Mouse (Mus musculus): ENCODE data around the gene Poln. TPM values are rescaled to one million over a fixed set of nuclear protein-coding genes. Genes with fewer than 3 reads are reported as not detected.
A peak's percentile ranks its signal among the peaks of the same experiment; 100 is the strongest.

Poln gene
- total RNA-seq, 2 experiments from 2014 or later: 0.69 to 1.0 TPM

DNA sequence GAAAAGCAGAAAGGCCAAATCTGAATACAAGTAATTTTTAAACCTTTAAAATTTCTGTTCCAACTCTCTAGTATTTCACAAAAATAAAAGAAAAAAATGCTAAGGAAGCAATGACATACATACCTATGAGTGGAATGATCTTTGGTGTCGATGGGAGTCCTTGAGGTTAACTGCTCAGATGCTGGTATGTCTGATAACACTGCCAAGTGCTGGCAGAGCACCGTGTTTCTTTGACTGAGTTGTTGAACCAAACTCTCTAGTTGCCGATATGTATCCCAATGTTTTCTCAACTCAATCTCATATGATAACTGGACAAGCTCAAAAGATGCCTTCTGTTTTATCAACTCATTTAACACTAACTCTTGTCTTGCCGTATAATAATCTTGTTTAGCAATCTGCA lies 3.5 kb downstream of the Poln start:
- intact Hi-C loops (cut with DNase I): no loop called here
- no peak for DNase-seq (ENCODE audit: extremely low spot score in 1 of 2, low spot score in 2 of 2)

DNA sequence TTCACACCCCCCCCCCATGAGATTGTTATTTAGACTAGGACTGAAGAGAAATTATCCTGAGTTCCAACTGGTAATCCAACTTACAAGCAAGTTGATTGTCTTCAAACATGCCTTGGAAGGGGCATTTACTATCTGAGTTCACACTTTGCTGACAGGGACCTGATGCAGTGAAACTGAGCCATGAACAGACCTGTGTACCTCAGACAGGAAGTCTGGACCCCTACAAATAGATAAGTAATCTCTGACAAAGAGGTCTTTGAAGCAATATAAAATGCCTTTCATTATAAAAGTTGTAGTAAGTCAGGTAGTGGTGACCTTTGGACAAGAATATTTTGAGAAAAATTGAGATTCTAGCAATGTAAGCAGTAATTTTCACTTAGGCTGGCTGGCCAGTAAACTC lies 20.8 kb downstream of the Poln start:
- intact Hi-C loops (cut with DNase I): no loop called here
- DNase-seq (ENCODE audit: extremely low spot score in 1 of 2, low spot score in 2 of 2): no peak

DNA sequence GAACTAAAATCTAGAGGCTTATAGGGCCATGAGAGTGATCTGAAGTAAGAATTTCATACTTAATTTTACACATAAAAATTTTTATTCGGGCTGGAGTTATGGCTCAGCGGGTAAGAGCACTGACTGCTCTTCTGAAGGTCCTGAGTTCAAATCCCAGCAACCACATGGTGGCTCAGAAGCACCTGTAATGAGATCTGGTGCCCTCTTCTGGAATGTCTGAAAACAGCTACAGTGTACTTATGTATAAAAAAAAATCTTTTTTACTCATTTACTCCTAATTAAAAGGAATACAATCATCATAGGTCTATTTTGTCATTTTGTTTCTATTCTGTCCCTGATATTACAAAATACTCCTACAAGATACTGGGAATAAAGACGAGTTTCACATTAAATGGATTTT lies 21.7 kb downstream of the Poln start:
- intact Hi-C loops (cut with DNase I): no loop called here
- DNase-seq (ENCODE audit: extremely low spot score in 1 of 2, low spot score in 2 of 2): no peak

DNA sequence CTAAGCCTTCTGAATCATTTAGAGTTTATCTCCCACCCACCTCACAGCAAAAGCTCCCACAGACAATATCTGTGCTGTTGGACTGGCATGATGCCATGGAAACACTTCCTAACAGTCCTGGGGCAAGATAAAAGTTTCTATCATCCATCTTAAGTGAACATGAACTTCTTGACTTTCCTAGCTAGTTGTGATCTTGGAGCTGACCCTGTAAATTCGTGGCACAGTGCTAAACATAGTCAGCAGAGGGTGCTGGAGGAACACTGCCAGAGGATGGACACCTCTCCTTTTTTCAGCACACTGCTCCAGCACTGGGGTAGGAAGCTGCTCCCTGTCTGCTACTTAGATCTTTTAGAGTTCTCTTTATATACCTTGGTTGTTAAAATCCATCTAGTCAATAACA lies 29.5 kb downstream of the Poln start:
- peak; percentile 5 to 49 for DNase-seq (ENCODE audit: extremely low spot score in 1 of 2, low spot score in 2 of 2)
- intact Hi-C loops (cut with DNase I): no loop called here

DNA sequence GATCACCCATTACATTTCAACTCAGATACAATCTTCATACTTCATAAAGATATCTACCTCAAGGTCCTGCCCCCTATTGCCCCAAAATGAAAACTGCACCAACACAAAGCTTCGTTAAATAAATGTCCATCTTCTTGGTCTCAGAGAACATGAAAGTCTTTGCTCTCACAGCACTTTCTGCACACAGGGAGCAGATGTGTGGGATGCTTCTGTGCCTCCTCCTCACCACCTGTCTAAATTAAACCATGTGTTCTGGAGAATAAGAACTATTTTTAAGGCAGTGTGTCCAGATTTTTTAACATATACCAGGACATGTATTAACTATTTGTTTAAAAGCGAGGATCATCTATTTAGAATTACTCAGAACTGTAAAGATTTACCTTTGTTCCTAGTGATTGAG lies 36.5 kb downstream of the Poln start:
- DNase-seq (ENCODE audit: extremely low spot score in 1 of 2, low spot score in 2 of 2): peak in 1 of 2 experiments; percentile 3
- intact Hi-C loops (cut with DNase I): no loop called here

DNA sequence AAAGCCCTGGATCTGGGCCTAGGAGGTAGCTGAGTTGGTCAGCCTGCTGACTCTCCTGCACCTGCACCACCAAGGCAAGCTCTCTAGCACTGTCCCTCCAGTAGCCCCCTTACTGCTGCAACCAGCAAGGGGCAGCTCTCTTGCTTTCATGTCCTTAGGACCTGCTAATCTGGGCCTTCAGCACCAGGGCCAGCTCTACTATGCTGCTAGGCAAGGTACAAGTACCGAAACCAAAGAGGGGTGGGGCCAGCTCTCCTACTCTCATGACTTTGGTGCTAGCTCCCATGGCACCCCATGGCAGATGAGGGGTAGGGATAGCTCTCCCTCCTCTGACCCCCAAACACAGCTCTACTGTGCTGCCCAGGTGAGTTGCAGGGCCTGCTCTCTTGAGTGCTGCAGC lies 45.1 kb downstream of the Poln start:
- no peak for DNase-seq (ENCODE audit: extremely low spot score in 1 of 2, low spot score in 2 of 2)
- intact Hi-C loops (cut with DNase I): no loop called here

DNA sequence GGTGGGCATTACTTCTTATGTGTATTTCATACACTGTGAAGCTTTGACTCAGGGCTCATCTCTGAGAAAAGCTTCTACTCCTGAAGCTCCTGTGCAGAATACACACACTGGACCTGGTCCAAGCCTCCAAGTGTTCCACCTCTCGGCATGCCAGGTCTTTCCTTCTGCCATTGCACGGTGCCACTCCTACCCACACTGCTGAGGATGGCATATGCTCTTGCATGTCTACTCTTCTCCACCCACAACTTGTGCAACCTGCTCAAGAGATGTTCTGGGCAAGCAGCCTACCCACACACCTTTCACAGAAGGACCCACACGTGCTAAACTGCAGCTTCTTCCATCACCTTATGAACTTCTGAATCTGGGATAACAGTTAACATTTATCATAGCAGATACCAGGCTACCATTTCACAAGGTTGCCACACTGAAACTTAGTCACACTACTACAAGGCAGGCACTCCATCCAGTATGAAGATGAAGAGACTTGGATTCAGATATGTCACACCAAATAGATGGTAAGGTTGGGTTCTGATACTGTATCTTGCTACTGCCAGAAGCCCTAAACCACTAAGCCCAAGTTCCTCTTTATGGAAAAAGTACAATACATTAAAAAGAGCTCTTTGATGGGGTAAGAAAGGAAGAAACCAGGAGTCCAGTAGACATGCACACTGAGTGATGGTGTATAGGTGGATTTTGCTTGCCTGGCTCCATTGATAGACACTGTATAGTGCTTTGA lies 50.0 kb downstream of the Poln start:
- intact Hi-C loops (cut with DNase I): no loop called here
- no peak for DNase-seq (ENCODE audit: extremely low spot score in 1 of 2, low spot score in 2 of 2)

DNA sequence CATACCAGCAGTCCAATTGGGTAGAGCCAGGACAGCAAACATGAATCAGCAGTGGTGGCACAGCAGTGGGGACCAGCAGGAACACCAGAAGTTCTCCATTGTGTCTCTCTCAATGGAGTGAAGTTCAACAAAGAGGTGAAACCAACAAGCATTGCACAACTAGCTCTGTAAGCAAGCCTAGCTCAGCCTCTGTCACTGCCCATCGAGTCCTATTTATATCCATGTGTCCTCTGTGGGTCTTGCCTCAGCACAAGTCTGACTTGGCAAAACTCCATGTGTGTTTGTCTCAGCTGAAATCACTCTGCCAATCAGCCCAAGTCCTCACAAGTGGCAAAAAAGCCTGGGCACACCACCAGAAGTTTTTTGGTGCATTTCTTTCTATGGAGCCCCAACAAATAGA lies 63.6 kb downstream of the Poln start:
- DNase-seq (ENCODE audit: extremely low spot score in 1 of 2, low spot score in 2 of 2): no peak
- intact Hi-C loops (cut with DNase I): no loop called here

DNA sequence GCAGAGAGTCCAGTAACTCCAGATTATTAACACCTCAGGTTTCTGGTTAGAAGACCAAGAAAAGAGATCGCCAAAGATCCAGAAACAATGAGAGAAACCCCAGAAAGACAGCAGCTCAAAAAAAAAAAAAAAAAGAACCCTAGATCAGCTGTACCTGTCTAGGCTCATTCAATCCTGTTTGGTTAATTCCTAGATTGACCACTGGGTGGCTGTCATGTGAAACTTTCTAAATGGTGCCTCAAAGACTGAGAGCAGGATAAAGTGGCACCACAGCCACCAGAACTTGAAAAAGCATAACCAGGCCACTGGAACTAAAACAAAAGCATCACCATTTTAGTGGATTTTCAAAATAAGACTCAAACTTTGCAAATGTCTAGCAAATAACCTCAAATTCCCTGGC lies 71.9 kb downstream of the Poln start:
- intact Hi-C loops (cut with DNase I): loop anchor here (5.0 kb wide), 1 partner anchor 95 kb away; no protein-coding TSS in a partner anchor
- peak; percentile 31 to 60 for DNase-seq (ENCODE audit: extremely low spot score in 1 of 2, low spot score in 2 of 2)

DNA sequence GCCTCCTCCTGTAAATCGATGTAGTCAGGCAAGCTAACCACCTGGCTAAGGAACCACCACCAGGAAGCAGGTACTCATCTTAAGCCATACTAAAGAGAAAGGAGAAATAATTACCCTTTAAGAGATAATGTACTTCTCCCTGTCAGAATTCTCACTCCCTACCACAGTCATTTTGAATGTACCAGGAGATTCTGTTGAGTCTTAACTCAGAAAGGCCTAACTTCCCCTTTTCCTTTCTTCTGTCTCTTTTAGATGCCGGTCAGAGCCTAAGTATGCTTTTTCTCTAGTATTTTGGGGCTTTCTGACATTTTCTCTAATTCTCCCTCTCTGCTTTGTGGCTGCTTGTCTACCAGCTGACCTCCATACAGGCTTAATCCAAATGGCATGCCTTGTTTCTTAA lies 76.2 kb downstream of the Poln start:
- intact Hi-C loops (cut with DNase I): no loop called here
- DNase-seq (ENCODE audit: extremely low spot score in 1 of 2, low spot score in 2 of 2): no peak

DNA sequence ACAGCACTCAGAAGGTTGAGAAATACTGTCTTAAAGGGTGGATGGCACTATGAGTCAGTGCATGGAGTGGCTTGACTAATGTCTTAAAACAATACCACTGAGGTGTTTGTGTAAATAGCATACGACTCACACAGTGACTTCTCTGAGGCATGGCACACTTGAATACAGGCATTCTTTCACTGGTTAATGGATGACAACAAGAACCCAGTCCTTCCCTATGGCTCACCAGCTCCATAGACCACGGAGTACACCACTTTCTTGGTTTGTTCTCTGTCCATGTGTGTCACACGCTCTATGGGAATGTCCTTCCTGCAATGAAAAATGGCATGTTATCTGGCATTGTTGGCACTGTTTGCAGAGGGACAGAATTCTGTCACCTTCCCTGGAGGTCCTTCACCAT lies 136.7 kb downstream of the Poln start:
- intact Hi-C loops (cut with DNase I): no loop called here
- no peak for DNase-seq (ENCODE audit: extremely low spot score in 1 of 2, low spot score in 2 of 2)

DNA sequence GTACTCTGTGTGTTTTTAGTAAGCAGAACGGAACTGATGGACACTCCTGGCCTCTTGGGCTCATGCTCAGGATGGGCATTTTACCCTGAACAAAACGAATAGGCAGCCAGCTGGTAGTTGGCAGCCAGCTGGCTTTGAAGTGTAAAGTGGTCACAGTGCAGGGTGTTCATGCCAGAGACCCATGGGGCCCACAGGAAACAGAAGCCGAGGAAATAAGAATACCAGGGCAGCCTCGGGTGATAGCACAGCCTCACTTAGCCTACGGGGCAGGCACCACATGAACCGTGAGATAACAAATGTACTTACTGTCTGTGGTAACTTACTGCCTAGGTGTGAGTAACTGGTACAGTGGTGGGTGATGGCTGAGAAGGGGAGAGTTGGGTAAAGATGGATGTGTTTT lies 138.2 kb downstream of the Poln start:
- intact Hi-C loops (cut with DNase I): no loop called here
- DNase-seq (ENCODE audit: extremely low spot score in 1 of 2, low spot score in 2 of 2): no peak

DNA sequence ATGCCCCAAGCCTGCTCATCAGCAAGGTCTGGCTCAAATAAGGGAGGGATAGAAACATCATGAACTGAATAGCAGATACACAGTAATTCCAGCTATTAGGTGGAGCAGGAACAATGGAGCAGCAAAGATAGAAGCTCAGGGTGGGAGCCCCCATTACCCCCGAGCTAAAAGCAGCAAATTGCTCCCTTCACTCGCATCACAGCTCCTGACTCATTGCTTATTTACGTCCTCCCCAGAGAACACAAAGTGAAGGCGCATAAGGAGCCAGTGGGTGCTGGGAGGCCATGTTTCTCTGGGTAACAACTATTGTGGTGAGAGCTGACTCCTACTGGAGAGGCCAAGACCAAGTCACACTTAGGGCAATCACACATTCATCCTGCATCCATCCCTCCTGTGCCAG lies 139.1 kb downstream of the Poln start:
- intact Hi-C loops (cut with DNase I): no loop called here
- no peak for DNase-seq (ENCODE audit: extremely low spot score in 1 of 2, low spot score in 2 of 2)

DNA sequence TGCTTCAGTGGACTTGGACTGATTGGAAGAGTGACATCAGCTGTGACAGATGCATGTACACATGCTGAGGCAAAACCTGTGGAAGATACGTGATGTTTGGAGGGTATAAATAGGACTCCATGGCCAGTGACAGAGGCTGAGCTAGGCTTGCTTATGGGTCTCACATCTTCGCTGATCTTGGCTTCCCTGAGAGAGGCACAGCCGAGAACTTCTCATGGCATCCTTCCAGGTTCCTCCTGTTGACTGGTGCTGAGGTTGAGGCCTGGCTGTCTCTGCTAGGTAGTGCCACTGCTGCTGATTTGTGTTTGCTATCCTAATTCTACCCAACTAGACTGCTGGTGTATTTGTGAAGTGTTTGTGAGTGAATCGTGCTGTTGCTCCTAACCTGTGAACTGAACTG lies 150.3 kb downstream of the Poln start:
- no peak for DNase-seq (ENCODE audit: extremely low spot score in 1 of 2, low spot score in 2 of 2)
- intact Hi-C loops (cut with DNase I): no loop called here

DNA sequence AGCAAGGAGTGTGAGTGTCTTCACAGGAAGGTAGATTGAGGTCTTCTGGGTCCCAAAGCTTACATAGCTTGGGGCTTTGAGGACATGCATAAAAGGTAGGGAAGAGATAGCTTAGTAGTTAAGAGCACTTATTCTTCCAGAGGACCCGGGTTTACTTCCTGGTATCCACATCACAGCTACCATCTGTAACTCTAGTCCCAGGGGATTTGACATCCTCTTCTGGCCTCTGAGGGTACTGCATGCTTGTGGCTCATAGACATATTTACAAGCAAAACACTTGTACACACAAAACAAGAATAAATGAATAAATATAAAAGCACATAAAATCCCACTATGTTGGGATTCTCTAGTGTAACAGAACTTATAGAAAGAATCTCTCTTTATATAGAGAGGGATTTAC lies 154.6 kb downstream of the Poln start:
- no peak for DNase-seq (ENCODE audit: extremely low spot score in 1 of 2, low spot score in 2 of 2)
- intact Hi-C loops (cut with DNase I): no loop called here

DNA sequence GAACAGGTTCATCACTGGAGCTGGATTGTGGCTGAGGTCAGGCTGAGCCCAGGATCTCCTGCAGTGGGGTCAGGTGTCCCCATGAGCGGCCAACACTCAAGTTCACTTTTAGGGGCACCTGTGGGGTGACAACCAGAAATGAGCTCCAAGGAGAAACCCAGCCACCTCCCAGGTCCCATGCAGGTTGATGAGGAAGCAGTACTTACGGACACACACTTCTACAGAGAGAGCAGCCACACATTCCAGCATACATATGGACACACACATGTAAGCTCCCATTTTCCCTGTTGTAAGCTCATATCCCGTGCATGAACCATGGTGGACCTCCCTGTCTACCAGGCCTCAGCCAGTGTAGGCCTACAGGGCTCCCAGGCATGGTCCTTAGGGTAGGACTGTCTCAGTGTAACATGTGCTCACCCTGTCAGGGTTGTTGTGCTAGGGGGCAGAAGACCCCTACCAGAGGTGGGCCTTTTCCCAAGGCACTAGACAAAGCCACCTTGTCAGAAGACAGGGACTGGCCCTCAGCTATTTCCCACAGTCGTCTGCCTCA lies 161.8 kb downstream of the Poln start:
- intact Hi-C loops (cut with DNase I): no loop called here
- DNase-seq (ENCODE audit: extremely low spot score in 1 of 2, low spot score in 2 of 2): no peak

DNA sequence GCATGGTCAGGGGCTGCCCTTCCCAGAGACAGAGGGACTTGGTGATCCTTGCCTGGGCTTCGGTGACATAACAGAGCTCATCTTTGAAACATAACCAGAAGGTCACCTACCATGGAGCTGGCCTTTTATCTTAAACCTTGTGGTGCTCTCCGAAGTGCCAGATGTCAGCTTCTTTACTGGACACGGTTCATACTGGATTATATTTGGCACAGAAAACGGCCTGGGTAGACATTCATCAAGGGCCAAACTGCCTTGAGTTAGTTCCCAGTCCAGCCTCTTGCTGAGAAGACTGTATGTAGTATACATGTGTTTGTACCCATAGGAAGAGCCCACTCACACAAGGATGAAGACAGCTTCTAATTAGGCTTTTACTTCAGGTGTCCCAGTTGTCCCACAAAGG lies 162.4 kb downstream of the Poln start:
- intact Hi-C loops (cut with DNase I): no loop called here
- DNase-seq (ENCODE audit: extremely low spot score in 1 of 2, low spot score in 2 of 2): no peak

DNA sequence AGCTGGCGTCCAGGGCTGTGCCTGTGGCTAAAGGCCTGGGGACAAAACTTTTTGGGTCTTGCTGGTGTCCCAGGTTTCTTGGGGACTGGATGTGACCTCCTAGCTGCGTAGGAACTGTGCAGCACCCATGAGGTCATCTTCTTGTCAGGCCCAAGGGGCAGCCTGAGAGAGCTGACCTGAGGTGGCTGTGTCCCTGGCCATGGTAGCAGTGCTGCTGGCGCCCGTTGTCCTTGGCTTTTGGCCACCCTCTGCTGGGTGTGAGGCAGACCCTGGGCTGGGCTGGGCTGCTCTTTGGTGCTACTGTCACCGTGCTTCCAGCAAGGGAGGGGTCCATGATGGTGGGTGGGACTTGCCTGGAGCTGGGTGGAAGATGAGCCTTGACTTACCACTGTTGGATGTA lies 164.6 kb downstream of the Poln start:
- intact Hi-C loops (cut with DNase I): no loop called here

DNA sequence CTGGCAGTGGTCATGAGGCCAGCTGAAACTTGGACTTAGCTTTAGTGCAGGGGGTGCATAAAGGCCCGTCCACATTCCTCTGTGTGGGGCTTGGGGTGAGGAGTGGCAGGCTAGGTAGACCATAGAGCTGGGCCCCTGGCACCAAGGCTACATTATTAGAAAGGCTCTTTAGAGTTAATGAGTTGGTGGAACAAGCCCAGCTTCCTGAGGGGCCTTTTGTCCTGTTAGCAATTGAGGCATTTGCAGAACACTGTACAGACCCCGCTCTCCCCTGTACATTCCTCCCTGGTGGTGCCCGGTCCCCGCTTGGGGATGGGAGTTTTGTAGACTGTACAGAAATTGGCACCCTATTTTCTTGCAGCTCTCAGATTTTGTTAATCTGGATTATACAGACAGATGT lies 166.6 kb downstream of the Poln start:
- intact Hi-C loops (cut with DNase I): no loop called here
- DNase-seq (ENCODE audit: extremely low spot score in 1 of 2, low spot score in 2 of 2): no peak

More for the DNA sequence above, 164.6 kb downstream of the Poln start:
- peak in 1 of 2 experiments; percentile 36 for DNase-seq (ENCODE audit: extremely low spot score in 1 of 2, low spot score in 2 of 2)

DNA sequence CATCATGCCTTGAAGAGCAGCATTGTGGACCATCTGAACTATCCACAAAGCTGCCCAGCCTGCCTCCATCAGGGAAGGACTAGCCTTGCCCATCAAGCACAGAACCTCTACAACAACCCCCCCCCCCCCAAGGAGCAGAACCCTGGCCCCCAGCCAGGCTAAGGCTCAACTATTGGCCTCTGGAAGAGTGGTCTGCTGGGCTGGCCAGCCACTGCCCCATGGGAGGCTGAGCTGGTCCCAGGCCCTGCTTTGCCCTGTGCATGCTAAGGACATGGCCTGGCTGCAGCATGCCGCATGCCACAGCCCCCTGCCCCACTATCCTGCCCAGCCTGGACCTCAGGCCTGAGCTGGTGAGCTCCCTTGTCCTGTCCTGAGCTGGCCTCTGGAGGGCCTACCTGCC lies 167.8 kb downstream of the Poln start:
- intact Hi-C loops (cut with DNase I): no loop called here
- no peak for DNase-seq (ENCODE audit: extremely low spot score in 1 of 2, low spot score in 2 of 2)

DNA sequence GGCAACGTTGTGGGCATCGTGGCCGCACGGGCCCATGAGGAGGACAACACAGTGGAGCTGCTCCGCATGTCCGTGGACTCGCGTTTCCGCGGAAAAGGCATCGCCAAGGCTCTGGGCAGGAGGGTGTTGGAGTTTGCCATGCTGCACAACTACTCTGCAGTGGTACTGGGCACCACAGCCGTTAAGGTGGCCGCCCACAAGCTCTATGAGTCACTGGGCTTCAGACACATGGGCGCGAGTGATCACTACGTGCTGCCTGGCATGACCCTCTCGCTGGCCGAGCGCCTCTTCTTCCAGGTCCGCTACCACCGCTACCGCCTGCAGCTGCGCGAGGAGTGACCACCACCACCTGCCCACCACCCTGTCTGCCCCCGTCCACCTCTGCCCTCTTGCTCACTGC lies 168.4 kb downstream of the Poln start:
- intact Hi-C loops (cut with DNase I): no loop called here
- DNase-seq (ENCODE audit: extremely low spot score in 1 of 2, low spot score in 2 of 2): peak in 1 of 2 experiments; percentile 41

All from left cerebral cortex, postnatal 10 days (tissue).